Mouse (Mus musculus): ENCODE data around the gene Gm10153. TPM values are rescaled to one million over a fixed set of nuclear protein-coding genes. Genes with fewer than 3 reads are reported as not detected.
"Not testable (repeated sequence)": the region's sequence is repeated elsewhere in the genome, so short reads cannot be mapped to it uniquely, and the experiment has no call there.

The Gm10153 gene
- polyA plus RNA-seq, 1 experiment from 2014 or later, result not detected

DNA sequence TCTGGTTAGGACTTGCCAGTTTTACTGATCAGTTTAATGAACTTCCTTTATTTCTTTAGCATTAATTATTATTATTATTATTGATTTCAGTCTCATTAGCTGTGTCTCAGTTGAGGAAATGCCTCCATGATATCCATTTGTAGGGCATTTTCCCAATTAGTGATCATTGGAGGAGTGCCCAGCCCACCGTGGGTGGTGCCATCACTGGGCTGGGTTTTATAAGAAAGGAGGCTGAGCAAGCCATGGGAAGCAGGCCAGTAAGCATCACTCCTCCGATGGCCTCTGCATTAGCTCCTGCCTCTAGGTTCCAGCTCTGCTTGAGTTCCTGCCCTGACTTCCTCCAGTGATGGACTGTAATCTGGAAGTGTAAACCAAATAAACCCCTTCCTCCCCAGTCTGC is 2.0 kb downstream of the Gm10153 start:
- whole genome bisulfite sequencing, result 32% methylated on average over 2 of the region's 2 CpGs
- Histone ChIP-seq H3K4me2 (ENCODE audit: low read length) (no peak overlapping the region), H3K36me3 (ENCODE audit: control insufficient read depth, insufficient read depth) (no peaks in the 10 kb centered on the region), H3K9me3 (ENCODE audit: control insufficient read depth, low read length) (no peaks in the 10 kb centered on the region), H3K4me1 (replicated peaks; ENCODE audit: control insufficient read depth, insufficient read depth, low read length) (no peaks in the 10 kb centered on the region), H3K27ac (ENCODE audit: low read length) (no peak overlapping the region), H3K9ac (replicated peaks; ENCODE audit: low read depth, low read length) (no peak overlapping the region), H3K27me3 (replicated peaks; ENCODE audit: control insufficient read depth, insufficient read depth, low read length) (no peaks in the 10 kb centered on the region), H3K4me3 (replicated peaks; ENCODE audit: low read length) (no peak overlapping the region)
- ATAC-seq, result no peak

DNA sequence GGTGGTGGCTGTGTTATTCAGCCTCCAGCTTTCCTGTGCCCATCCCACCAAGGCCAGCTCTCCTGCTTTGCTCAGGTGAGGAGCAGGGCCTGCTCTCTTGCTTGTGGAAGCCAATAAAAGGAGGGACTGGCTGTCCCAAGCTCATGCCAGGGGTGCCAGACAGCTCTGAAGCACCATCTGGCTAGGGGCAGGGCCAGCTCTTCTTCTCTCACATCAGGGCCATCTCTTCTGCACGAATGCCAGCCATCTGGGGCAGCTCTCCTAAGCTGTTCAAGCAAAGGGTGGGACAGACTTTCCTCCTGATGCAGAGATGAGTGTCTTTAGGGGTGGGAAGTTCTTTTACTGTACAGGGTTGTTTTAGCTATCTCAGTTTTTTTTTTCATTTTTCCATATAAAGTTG is 9.2 kb downstream of the Gm10153 start:
- Histone ChIP-seq H3K9me3 (ENCODE audit: control insufficient read depth, low read length) (no peaks in the 10 kb centered on the region), H3K4me2 (ENCODE audit: low read length) (no peak overlapping the region), H3K9ac (replicated peaks; ENCODE audit: low read depth, low read length) (no peak overlapping the region), H3K27ac (ENCODE audit: low read length) (no peak overlapping the region), H3K4me3 (replicated peaks; ENCODE audit: low read length) (no peak overlapping the region), H3K27me3 (replicated peaks; ENCODE audit: control insufficient read depth, insufficient read depth, low read length) (no peaks in the 10 kb centered on the region), H3K36me3 (ENCODE audit: control insufficient read depth, insufficient read depth) (no peaks in the 10 kb centered on the region), H3K4me1 (replicated peaks; ENCODE audit: control insufficient read depth, insufficient read depth, low read length) (no peaks in the 10 kb centered on the region)
- WGBS, result 47% methylated on average over 1 of the region's 1 CpGs
- ATAC-seq, result no peak

DNA sequence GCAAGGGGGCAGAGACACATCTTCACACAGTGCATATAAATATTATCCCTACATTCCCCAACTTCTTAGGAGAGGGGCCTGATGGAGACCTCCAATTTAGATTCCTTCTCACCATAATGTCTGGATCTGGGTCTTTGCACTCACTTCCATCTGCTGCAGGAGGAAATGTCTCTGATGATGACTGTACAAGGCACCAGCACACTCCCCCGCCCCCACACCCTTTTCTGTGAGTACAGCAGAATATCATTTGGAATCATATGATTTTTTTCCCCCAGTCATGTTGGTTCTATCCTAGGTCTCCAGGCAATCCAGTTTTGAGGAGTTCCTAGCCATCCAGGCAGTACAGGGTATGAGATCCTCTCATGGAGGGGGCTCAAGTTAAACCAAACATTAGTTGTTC is 11.5 kb downstream of the Gm10153 start:
- Histone ChIP-seq H3K4me3 (replicated peaks; ENCODE audit: low read length) (no peak overlapping the region), H3K9ac (replicated peaks; ENCODE audit: low read depth, low read length) (no peak overlapping the region), H3K36me3 (ENCODE audit: control insufficient read depth, insufficient read depth) (no peaks in the 10 kb centered on the region), H3K4me2 (ENCODE audit: low read length) (no peak overlapping the region), H3K27me3 (replicated peaks; ENCODE audit: control insufficient read depth, insufficient read depth, low read length) (no peaks in the 10 kb centered on the region), H3K4me1 (replicated peaks; ENCODE audit: control insufficient read depth, insufficient read depth, low read length) (no peaks in the 10 kb centered on the region), H3K9me3 (ENCODE audit: control insufficient read depth, low read length) (no peaks in the 10 kb centered on the region), H3K27ac (ENCODE audit: low read length) (no peak overlapping the region)
- ATAC-seq, result no peak
- WGBS, result 79% methylated on average over 1 of the region's 1 CpGs

DNA sequence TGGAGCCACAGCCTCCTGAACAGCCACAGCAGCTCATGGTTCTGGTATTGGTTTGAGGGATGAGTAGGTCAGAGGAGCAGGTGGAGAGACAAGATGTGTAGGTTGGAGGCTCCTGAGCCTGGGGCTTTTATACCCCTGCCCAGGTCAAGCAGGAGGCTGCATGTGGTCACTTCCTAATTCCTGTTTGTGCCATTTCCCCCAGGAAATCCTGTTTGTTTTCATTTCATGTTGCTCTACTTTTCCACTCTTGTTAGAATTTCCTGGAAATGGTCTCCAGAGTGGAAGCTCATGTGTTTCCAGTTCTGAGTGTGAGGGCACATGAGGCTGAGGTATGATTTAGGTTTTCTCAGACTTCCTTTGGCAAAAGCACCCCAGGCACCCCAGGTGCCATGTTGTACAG is 14.3 kb downstream of the Gm10153 start, which contains the start of gene Krtap5-2:
Gene Krtap5-2, minus strand, starts transcription at position 101 of the 400 bp plus-strand sequence.
- H3K9me3 ChIP-seq (ENCODE audit: control insufficient read depth, low read length); H3K4me2 ChIP-seq (ENCODE audit: low read length); H3K27ac ChIP-seq (ENCODE audit: low read length); H3K4me3 ChIP-seq (replicated peaks; ENCODE audit: low read length); H3K27me3 ChIP-seq (replicated peaks; ENCODE audit: control insufficient read depth, insufficient read depth, low read length); ATAC-seq; H3K4me1 ChIP-seq (replicated peaks; ENCODE audit: control insufficient read depth, insufficient read depth, low read length); H3K9ac ChIP-seq (replicated peaks; ENCODE audit: low read depth, low read length); H3K36me3 ChIP-seq (ENCODE audit: control insufficient read depth, insufficient read depth): not testable (repeated sequence)

DNA sequence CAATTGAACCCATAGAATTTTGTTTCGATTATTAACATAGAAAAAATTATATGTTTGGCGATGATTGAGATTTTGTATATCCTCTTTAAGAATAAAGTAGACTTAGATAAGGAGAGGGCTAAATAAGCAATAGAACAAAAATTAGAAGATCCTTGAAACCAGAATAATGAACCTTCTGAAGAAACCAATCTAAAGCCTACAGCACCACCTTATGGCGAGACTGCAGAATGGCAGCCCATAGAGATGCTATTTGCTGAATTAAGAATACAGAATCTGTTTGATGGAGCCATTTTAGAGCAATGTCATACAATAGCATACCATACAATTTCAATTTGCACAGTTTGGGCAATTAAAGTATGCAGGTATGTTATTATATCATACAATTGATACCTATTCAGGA is 20.4 kb downstream of the Gm10153 start:
- no peaks in the 10 kb centered on the region for H3K27me3 ChIP-seq (replicated peaks; ENCODE audit: control insufficient read depth, insufficient read depth, low read length)
- H3K36me3 ChIP-seq (ENCODE audit: control insufficient read depth, insufficient read depth), result no peaks in the 10 kb centered on the region
- H3K9ac ChIP-seq (replicated peaks; ENCODE audit: low read depth, low read length), result no peak overlapping the region
- no peaks in the 10 kb centered on the region for H3K4me1 ChIP-seq (replicated peaks; ENCODE audit: control insufficient read depth, insufficient read depth, low read length)
- H3K9me3 ChIP-seq (ENCODE audit: control insufficient read depth, low read length), result no peaks in the 10 kb centered on the region
- no peak overlapping the region for H3K27ac ChIP-seq (ENCODE audit: low read length)
- ATAC-seq, result no peak
- no peak overlapping the region for H3K4me2 ChIP-seq (ENCODE audit: low read length)
- 51% methylated on average over 3 of the region's 3 CpGs for WGBS
- H3K4me3 ChIP-seq (replicated peaks; ENCODE audit: low read length), result no peak overlapping the region

DNA sequence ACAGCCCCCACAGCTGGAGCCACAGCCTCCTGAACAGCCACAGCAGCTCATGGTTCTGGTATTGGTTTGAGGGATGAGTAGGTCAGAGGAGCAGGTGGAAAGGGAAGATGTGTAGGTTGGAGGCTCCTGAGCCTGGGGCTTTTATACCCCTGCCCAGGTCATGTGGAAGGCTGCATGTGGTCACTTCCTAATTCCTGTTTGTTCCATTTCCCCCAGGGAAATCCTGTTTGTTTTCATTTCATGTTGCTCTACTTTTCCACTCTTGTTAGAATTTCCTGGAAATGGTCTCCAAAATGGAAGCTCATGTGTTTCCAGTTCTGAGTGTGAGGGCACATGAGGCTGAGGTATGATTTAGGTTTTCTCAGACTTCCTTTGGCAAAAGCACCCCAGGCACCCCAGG is 24.6 kb downstream of the Gm10153 start, which contains the start of gene Gm4553:
Gene Gm4553, minus strand, starts transcription at position 101 of the 400 bp plus-strand sequence.
- not testable (repeated sequence) for H3K9ac ChIP-seq (replicated peaks; ENCODE audit: low read depth, low read length); H3K27ac ChIP-seq (ENCODE audit: low read length); H3K27me3 ChIP-seq (replicated peaks; ENCODE audit: control insufficient read depth, insufficient read depth, low read length); H3K36me3 ChIP-seq (ENCODE audit: control insufficient read depth, insufficient read depth); ATAC-seq; H3K9me3 ChIP-seq (ENCODE audit: control insufficient read depth, low read length); H3K4me3 ChIP-seq (replicated peaks; ENCODE audit: low read length); H3K4me1 ChIP-seq (replicated peaks; ENCODE audit: control insufficient read depth, insufficient read depth, low read length); H3K4me2 ChIP-seq (ENCODE audit: low read length)

DNA sequence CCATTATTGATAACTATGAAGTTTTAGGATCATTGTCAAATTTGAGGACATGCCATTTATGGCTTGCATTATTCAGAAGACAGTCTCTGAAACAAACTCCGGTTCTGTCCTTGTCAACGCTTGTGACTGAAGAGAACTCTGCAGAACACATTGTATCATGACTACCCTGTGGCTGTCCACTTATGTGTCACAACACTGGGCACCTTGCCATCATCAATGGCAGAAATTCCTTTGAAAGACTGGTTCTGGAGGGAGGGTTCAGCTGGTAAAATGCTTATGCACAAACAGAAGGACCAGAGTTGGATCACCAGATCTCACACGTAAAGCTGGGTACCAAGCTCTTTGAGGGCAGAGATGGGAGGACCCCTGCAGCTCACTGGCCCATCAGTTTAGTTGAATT is 30.8 kb downstream of the Gm10153 start:
- no peaks in the 10 kb centered on the region for H3K36me3 ChIP-seq (ENCODE audit: control insufficient read depth, insufficient read depth)
- no peaks in the 10 kb centered on the region for H3K9me3 ChIP-seq (ENCODE audit: control insufficient read depth, low read length)
- H3K9ac ChIP-seq (replicated peaks; ENCODE audit: low read depth, low read length), result no peak overlapping the region
- no peak overlapping the region for H3K4me3 ChIP-seq (replicated peaks; ENCODE audit: low read length)
- WGBS, result 95% methylated on average over 3 of the region's 3 CpGs
- no peaks in the 10 kb centered on the region for H3K4me1 ChIP-seq (replicated peaks; ENCODE audit: control insufficient read depth, insufficient read depth, low read length)
- no peak for ATAC-seq
- no peak overlapping the region for H3K27ac ChIP-seq (ENCODE audit: low read length)
- H3K27me3 ChIP-seq (replicated peaks; ENCODE audit: control insufficient read depth, insufficient read depth, low read length), result no peaks in the 10 kb centered on the region
- H3K4me2 ChIP-seq (ENCODE audit: low read length), result no peak overlapping the region

DNA sequence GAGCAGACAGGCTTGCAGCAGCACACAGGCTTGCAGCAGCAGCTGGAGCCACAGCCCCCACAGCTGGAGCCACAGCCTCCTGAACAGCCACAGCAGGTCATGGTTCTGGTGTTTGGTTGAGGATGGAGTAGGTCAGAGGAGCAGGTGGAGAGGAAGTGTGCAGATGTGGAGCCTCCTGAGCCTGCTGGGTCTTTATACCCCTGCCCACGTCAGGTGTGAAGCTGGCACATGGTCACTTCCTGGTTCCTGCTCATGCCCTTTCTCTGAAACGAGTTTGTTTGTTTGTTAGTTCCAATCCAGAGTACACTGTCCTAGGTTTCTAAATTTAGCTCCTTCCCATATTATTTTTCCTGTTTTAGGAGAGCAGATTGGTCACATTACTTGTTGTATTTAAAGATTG is 33.2 kb downstream of the Gm10153 start, which contains the start of gene Gm29735:
Gene Gm29735, minus strand, starts transcription at position 101 of the 400 bp plus-strand sequence.
- H3K27me3 ChIP-seq (replicated peaks; ENCODE audit: control insufficient read depth, insufficient read depth, low read length); H3K4me1 ChIP-seq (replicated peaks; ENCODE audit: control insufficient read depth, insufficient read depth, low read length); H3K36me3 ChIP-seq (ENCODE audit: control insufficient read depth, insufficient read depth); H3K9me3 ChIP-seq (ENCODE audit: control insufficient read depth, low read length); ATAC-seq; H3K9ac ChIP-seq (replicated peaks; ENCODE audit: low read depth, low read length); H3K4me2 ChIP-seq (ENCODE audit: low read length); H3K27ac ChIP-seq (ENCODE audit: low read length); H3K4me3 ChIP-seq (replicated peaks; ENCODE audit: low read length): not testable (repeated sequence)
- 58% methylated on average over 2 of the region's 2 CpGs for WGBS

DNA sequence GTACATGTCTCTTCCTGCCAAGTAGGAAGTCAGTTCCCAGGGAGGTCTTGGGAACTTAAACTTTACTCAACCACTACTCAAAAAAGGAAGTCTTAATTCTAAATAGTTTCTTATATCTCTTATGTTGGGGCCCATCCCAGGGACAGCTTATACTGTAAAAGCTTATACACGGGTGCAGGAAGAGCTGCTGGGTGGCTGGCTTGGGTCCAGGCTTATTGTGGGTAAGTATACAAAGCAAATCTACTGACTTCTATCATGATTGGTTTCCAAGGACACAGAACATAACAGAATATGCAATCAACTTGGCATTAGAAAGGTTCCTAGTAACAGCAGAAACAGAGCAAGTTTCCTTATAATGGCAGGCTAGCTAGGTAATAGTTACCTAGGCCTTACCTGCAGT is 34.9 kb downstream of the Gm10153 start:
- no peak for ATAC-seq
- no peak overlapping the region for H3K9ac ChIP-seq (replicated peaks; ENCODE audit: low read depth, low read length)
- H3K36me3 ChIP-seq (ENCODE audit: control insufficient read depth, insufficient read depth), result no peaks in the 10 kb centered on the region
- no peak overlapping the region for H3K27ac ChIP-seq (ENCODE audit: low read length)
- no peak overlapping the region for H3K4me3 ChIP-seq (replicated peaks; ENCODE audit: low read length)
- 36% methylated on average over 1 of the region's 1 CpGs for WGBS
- H3K4me1 ChIP-seq (replicated peaks; ENCODE audit: control insufficient read depth, insufficient read depth, low read length), result no peaks in the 10 kb centered on the region
- H3K4me2 ChIP-seq (ENCODE audit: low read length), result no peak overlapping the region
- no peaks in the 10 kb centered on the region for H3K27me3 ChIP-seq (replicated peaks; ENCODE audit: control insufficient read depth, insufficient read depth, low read length)
- H3K9me3 ChIP-seq (ENCODE audit: control insufficient read depth, low read length), result no peaks in the 10 kb centered on the region

DNA sequence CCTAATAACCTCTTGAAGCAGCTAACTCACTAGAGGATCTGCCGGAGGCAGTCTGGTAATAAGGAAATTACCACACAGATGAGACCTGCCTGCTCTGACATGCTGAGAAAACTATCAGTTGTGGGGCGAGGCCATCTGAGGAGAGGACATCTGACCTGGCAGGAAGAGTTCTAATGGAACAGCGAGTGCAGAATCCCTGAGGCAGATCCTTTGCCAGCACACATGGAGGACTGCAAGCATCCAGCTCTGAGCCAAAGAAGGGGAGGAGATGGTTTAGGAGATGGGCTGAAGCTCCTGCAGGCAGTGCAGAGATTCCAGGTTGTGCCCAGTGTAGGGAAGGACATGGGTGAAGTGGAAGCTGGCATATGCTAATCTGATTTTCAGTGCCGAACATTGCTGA is 38.0 kb downstream of the Gm10153 start:
- no peak for ATAC-seq
- Histone ChIP-seq H3K27ac (ENCODE audit: low read length) (no peak overlapping the region), H3K36me3 (ENCODE audit: control insufficient read depth, insufficient read depth) (no peaks in the 10 kb centered on the region), H3K27me3 (replicated peaks; ENCODE audit: control insufficient read depth, insufficient read depth, low read length) (no peaks in the 10 kb centered on the region), H3K9ac (replicated peaks; ENCODE audit: low read depth, low read length) (no peak overlapping the region), H3K4me1 (replicated peaks; ENCODE audit: control insufficient read depth, insufficient read depth, low read length) (no peaks in the 10 kb centered on the region), H3K9me3 (ENCODE audit: control insufficient read depth, low read length) (no peaks in the 10 kb centered on the region), H3K4me2 (ENCODE audit: low read length) (no peak overlapping the region), H3K4me3 (replicated peaks; ENCODE audit: low read length) (no peak overlapping the region)
- 88% methylated on average over 4 of the region's 4 CpGs for WGBS

All from forebrain, embryonic 16.5 days (tissue).